Mouse (Mus musculus): ENCODE measurements around the gene Ndrg3. TPM values are rescaled to one million over a fixed set of nuclear protein-coding genes. Genes with fewer than 3 reads are reported as not detected.
"Not testable (repeated sequence)": the region's sequence is repeated elsewhere in the genome, so short reads cannot be mapped to it uniquely, and the experiment has no call there.

The Ndrg3 gene
- polyA plus RNA-seq, 1 experiment from 2014 or later, result 133 TPM

GRCm38 (mm10) chr2:156888490-156888889 lies 103.4 kb downstream of the Ndrg3 start:
- no peak for ATAC-seq (ENCODE audit: low FRiP score)
- WGBS, result 65% methylated on average over 3 of the region's 3 CpGs
- Histone ChIP-seq H3K9ac (no peak overlapping the region), H3K4me1 (replicated peaks; ENCODE audit: control insufficient read depth, insufficient read depth, low read length) (peaks cover 8% of the 10 kb centered on the region), H3K4me2 (replicated peaks) (no peak overlapping the region), H3K27ac (no peak overlapping the region), H3K36me3 (replicated peaks; ENCODE audit: control insufficient read depth, insufficient read depth) (no peaks in the 10 kb centered on the region), H3K9me3 (ENCODE audit: control insufficient read depth, low read length) (no peaks in the 10 kb centered on the region), H3K4me3 (replicated peaks; ENCODE audit: low read length) (no peak overlapping the region), H3K27me3 (ENCODE audit: control insufficient read depth, insufficient read depth, low read length) (no peaks in the 10 kb centered on the region)
- no peak for DNase-seq (ENCODE audit: low spot score)

GRCm38 (mm10) chr2:156887017-156887416 lies 104.8 kb downstream of the Ndrg3 start, which contains the start of gene Sla2:
Gene Sla2 (minus strand): TSS chr2:156887192.
- 63% methylated on average over 6 of the region's 6 CpGs for WGBS
- DNase-seq (ENCODE audit: low spot score) (no peak), ATAC-seq (ENCODE audit: low FRiP score) (no peak)

GRCm38 (mm10) chr2:156886084-156886631 lies 105.7 kb downstream of the Ndrg3 start:
- DNase-seq (ENCODE audit: low spot score) (no peak), ATAC-seq (ENCODE audit: low FRiP score) (no peak)
- no peaks in the 10 kb centered on the region for H3K4me1 ChIP-seq (replicated peaks; ENCODE audit: control insufficient read depth, insufficient read depth, low read length)
- no peak overlapping the region for H3K4me3 ChIP-seq (replicated peaks; ENCODE audit: low read length)
- H3K9me3 ChIP-seq (ENCODE audit: control insufficient read depth, low read length), result no peaks in the 10 kb centered on the region
- H3K36me3 ChIP-seq (replicated peaks; ENCODE audit: control insufficient read depth, insufficient read depth), result no peaks in the 10 kb centered on the region
- 85% methylated on average over 10 of the region's 10 CpGs for WGBS
- no peaks in the 10 kb centered on the region for H3K27me3 ChIP-seq (ENCODE audit: control insufficient read depth, insufficient read depth, low read length)
- no peak overlapping the region for H3K9ac ChIP-seq
- no peak overlapping the region for H3K4me2 ChIP-seq (replicated peaks)
- no peak overlapping the region for H3K27ac ChIP-seq

More at GRCm38 (mm10) chr2:156887017-156887416, 104.8 kb downstream of the Ndrg3 start, which contains the start of gene Sla2:
- Histone ChIP-seq H3K9me3 (ENCODE audit: control insufficient read depth, low read length) (no peaks in the 10 kb centered on the region), H3K27ac (no peak within 1 kb of the TSS), H3K9ac (no peak within 1 kb of the TSS), H3K4me2 (replicated peaks) (no peak within 1 kb of the TSS), H3K27me3 (ENCODE audit: control insufficient read depth, insufficient read depth, low read length) (no peaks in the 10 kb centered on the region), H3K36me3 (replicated peaks; ENCODE audit: control insufficient read depth, insufficient read depth) (no peaks in the 10 kb centered on the region), H3K4me1 (replicated peaks; ENCODE audit: control insufficient read depth, insufficient read depth, low read length) (peaks cover 3% of the 10 kb centered on the region), H3K4me3 (replicated peaks; ENCODE audit: low read length) (no peak within 1 kb of the TSS)

GRCm38 (mm10) chr2:156885666-156886065 lies 106.2 kb downstream of the Ndrg3 start:
- WGBS, result 76% methylated on average over 2 of the region's 2 CpGs
- not testable (repeated sequence) for ATAC-seq (ENCODE audit: low FRiP score)

GRCm38 (mm10) chr2:156884396-156885211 lies 107.3 kb downstream of the Ndrg3 start:
- DNase-seq (ENCODE audit: low spot score) (no peak), ATAC-seq (ENCODE audit: low FRiP score) (no peak)
- Histone ChIP-seq H3K4me2 (replicated peaks) (no peak overlapping the region), H3K9me3 (ENCODE audit: control insufficient read depth, low read length) (no peaks in the 10 kb centered on the region), H3K36me3 (replicated peaks; ENCODE audit: control insufficient read depth, insufficient read depth) (no peaks in the 10 kb centered on the region), H3K4me3 (replicated peaks; ENCODE audit: low read length) (no peak overlapping the region), H3K4me1 (replicated peaks; ENCODE audit: control insufficient read depth, insufficient read depth, low read length) (no peaks in the 10 kb centered on the region), H3K9ac (no peak overlapping the region), H3K27me3 (ENCODE audit: control insufficient read depth, insufficient read depth, low read length) (no peaks in the 10 kb centered on the region), H3K27ac (no peak overlapping the region)
- 90% methylated on average over 10 of the region's 10 CpGs for WGBS

More at GRCm38 (mm10) chr2:156885666-156886065, 106.2 kb downstream of the Ndrg3 start:
- not testable (repeated sequence) for H3K4me1 ChIP-seq (replicated peaks; ENCODE audit: control insufficient read depth, insufficient read depth, low read length); H3K4me2 ChIP-seq (replicated peaks); H3K27me3 ChIP-seq (ENCODE audit: control insufficient read depth, insufficient read depth, low read length); H3K9me3 ChIP-seq (ENCODE audit: control insufficient read depth, low read length); DNase-seq (ENCODE audit: low spot score); H3K9ac ChIP-seq; H3K36me3 ChIP-seq (replicated peaks; ENCODE audit: control insufficient read depth, insufficient read depth); H3K27ac ChIP-seq; H3K4me3 ChIP-seq (replicated peaks; ENCODE audit: low read length)

- H3K4me3 ChIP-seq (replicated peaks; ENCODE audit: low read length), result no peak overlapping the region
- WGBS, result 40% methylated on average over 10 of the region's 10 CpGs
- DNase-seq (ENCODE audit: low spot score) (no peak), ATAC-seq (ENCODE audit: low FRiP score) (no peak)
- no peak overlapping the region for H3K4me2 ChIP-seq (replicated peaks)
- H3K27me3 ChIP-seq (ENCODE audit: control insufficient read depth, insufficient read depth, low read length), result no peaks in the 10 kb centered on the region
- no peak overlapping the region for H3K9ac ChIP-seq
- H3K9me3 ChIP-seq (ENCODE audit: control insufficient read depth, low read length), result no peaks in the 10 kb centered on the region
- H3K4me1 ChIP-seq (replicated peaks; ENCODE audit: control insufficient read depth, insufficient read depth, low read length), result no peaks in the 10 kb centered on the region
- no peak overlapping the region for H3K27ac ChIP-seq
- H3K36me3 ChIP-seq (replicated peaks; ENCODE audit: control insufficient read depth, insufficient read depth), result no peaks in the 10 kb centered on the region
Observed at GRCm38 (mm10) chr2:156882431-156883001, 109.3 kb downstream of the Ndrg3 start.

- ATAC-seq (ENCODE audit: low FRiP score), result no peak
- Histone ChIP-seq H3K9me3 (ENCODE audit: control insufficient read depth, low read length) (no peaks in the 10 kb centered on the region), H3K27ac (no peak overlapping the region), H3K9ac (no peak overlapping the region), H3K4me2 (replicated peaks) (no peak overlapping the region), H3K4me3 (replicated peaks; ENCODE audit: low read length) (no peak overlapping the region), H3K36me3 (replicated peaks; ENCODE audit: control insufficient read depth, insufficient read depth) (peaks cover 12% of the 10 kb centered on the region), H3K27me3 (ENCODE audit: control insufficient read depth, insufficient read depth, low read length) (no peaks in the 10 kb centered on the region), H3K4me1 (replicated peaks; ENCODE audit: control insufficient read depth, insufficient read depth, low read length) (no peaks in the 10 kb centered on the region)
- 91% methylated on average over 3 of the region's 3 CpGs for WGBS
- no peak for DNase-seq (ENCODE audit: low spot score)
Observed at GRCm38 (mm10) chr2:156879541-156879940, 112.3 kb downstream of the Ndrg3 start.

GRCm38 (mm10) chr2:156877726-156878125 lies 114.1 kb downstream of the Ndrg3 start:
- H3K4me3 ChIP-seq (replicated peaks; ENCODE audit: low read length), result no peak overlapping the region
- no peak overlapping the region for H3K27ac ChIP-seq
- no peak for DNase-seq (ENCODE audit: low spot score)
- no peak overlapping the region for H3K4me2 ChIP-seq (replicated peaks)
- no peaks in the 10 kb centered on the region for H3K9me3 ChIP-seq (ENCODE audit: control insufficient read depth, low read length)
- no peak for ATAC-seq (ENCODE audit: low FRiP score)
- H3K9ac ChIP-seq, result no peak overlapping the region
- no peaks in the 10 kb centered on the region for H3K27me3 ChIP-seq (ENCODE audit: control insufficient read depth, insufficient read depth, low read length)
- 62% methylated on average over 9 of the region's 9 CpGs for WGBS
- H3K4me1 ChIP-seq (replicated peaks; ENCODE audit: control insufficient read depth, insufficient read depth, low read length), result no peaks in the 10 kb centered on the region
- H3K36me3 ChIP-seq (replicated peaks; ENCODE audit: control insufficient read depth, insufficient read depth), result peaks cover 28% of the 10 kb centered on the region

Measured in hindbrain, embryonic 14.5 days (tissue).